Mouse (Mus musculus): ENCODE measurements around the gene Uba3.
A peak's percentile ranks its signal among the peaks of the same experiment; 100 is the strongest.

Uba3 gene

DNA sequence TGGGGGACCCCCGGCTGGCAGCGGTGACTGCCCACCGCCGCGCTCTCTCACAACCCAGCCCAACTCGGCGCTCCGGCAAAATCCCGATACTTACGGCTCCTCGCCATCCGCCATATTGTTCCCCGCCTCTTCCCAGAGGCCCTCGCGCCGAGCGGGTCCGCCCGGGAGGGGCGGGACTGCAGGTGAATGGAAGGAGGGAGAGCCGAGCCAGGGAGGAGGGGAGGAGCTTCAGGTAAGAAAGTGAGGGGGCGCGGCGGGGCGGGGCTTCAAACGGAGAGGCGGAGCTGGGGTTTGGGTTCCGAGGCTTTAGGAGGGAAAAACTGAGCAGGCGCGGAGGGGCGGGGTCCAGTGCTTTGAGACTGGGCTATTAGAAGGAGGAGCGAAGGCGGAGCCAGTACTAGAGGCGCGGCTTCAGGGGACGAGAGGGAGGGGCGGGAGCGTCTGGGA is at the start of gene Uba3:
Gene Uba3, minus strand, starts transcription at position 209 of the 447 bp plus-strand sequence.
- DNase-seq (ENCODE audit: low read depth, low spot score), result peak; percentile 97

DNA sequence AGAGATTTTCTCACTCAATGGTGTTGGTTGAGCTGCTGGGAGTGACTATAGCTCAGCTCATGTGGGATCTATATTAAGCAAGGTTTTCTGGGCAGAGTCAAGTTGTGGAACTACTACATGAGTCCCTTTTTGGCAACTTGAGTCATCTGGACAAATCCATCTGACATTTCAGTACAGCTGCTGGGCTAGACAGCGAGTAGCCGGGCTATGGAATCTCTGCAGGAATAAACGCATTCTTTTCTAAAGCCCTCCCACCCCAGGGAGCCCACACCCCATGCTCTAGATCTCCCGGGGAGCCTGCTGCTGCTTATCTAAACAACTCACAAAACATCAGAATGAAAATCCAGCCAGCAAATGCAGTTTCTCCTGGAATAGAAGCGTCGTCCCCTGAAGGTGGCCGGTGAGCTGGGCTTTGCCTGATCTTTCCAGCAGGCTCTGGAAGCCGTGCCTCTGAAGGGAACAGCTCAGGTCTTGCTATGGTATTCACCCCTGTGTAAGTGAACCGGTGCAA is 47.3 kb upstream of the Uba3 start, which contains the start of gene Lmod3:
Gene Lmod3, minus strand, starts transcription at position 49 of the 511 bp plus-strand sequence.
- DNase-seq (ENCODE audit: low read depth, low spot score), result peak; percentile 87

DNA sequence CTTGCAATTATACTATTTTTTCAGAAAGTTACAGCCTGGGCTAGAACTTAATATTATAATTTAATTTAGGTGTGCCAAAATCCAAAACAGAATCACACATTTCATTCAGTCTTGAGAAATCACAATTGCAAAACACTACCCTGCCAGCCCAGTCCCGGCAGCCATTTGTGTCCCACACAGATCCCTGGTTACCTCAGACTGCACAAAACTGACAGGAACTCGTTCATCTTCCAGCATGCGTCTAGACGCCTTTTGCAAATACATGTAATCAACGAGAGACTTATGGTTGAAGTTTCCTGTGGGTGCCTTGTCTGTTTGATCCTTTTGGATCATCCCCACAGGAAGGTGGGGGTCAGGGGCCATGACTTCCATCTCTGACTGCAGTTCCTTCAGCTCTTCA is 46.6 kb upstream of the Uba3 start:
- peak; percentile 13 for DNase-seq (ENCODE audit: low read depth, low spot score)

DNA sequence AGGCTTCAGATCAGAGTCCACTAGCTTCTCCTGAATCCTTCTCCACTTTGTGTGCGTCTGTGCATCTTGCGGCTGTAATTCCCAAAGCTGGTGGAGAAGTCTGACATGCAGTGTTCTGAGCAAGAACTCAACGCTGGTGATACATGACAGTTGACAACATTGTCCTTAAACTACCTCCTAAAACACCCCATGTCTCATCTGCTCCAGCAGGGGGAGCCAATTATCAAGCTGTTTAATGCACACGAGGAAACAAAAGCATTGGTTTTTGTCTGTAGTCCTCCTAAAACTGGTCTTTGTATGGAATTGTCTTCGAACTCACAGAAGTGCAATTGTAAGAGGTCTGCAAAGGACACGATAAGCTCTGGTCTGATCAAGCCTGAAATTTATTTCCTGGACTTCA is 45.5 kb upstream of the Uba3 start:
- DNase-seq (ENCODE audit: low read depth, low spot score), result peak; percentile 64

DNA sequence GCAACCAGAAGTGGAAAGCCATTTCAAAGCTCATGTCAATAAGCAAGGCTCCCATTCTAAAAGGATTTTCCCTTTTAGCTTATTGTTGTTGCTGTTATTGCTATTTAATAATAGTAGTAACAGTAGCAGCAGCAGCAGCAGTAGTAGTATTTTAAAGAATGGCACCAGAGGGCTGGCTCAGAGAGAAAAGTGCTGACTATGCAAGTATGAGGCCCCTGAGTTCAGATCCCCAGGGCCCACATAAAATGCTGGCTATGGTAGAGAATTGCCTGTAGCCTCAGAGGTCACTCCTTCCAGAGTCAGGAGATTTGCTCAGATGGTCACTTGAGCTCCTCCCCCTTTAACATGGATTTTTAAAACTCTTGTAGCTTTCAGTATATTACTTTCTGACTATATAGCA is 39.8 kb upstream of the Uba3 start:
- no peak for DNase-seq (ENCODE audit: low read depth, low spot score)

DNA sequence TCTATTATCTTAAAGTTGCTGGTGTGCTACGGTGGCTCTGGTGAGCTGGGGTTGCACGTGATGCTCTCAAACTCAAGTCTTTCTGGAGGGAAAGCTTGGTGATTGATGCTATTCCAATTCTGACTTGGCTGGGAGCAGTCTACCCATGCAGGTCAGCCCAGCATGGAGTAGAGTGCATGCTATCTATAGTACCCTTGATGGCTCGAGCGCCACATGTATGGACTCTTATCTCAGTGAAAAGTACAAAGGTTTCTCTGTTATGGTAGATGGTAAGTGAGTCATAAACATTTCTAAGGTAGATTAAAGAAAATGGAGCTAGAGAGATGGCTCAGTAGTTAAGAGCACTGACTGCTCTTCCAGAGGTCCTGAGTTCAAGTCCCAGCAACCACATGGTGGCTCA is 37.1 kb upstream of the Uba3 start:
- DNase-seq (ENCODE audit: low read depth, low spot score), result no peak

DNA sequence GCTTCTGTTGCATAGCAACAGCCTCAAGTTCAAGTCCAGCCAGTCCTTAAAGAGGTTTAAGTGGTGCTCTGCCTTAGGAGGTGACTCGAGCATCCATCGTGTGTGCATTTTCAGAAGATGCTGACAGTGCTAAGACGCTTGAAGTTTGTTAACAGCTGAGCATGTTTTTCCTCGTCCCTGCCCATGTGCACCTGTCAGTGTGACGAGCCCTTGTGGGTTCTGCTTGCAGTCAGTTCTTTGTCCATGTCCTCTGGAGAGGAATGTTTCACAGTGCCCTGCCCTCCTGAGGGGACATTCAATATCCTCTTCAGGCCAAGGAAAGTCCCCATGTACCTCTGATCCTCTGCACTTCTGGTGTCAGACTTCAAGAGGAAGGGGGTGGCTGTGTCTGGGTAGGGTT is 34.6 kb upstream of the Uba3 start:
- DNase-seq (ENCODE audit: low read depth, low spot score), result no peak

DNA sequence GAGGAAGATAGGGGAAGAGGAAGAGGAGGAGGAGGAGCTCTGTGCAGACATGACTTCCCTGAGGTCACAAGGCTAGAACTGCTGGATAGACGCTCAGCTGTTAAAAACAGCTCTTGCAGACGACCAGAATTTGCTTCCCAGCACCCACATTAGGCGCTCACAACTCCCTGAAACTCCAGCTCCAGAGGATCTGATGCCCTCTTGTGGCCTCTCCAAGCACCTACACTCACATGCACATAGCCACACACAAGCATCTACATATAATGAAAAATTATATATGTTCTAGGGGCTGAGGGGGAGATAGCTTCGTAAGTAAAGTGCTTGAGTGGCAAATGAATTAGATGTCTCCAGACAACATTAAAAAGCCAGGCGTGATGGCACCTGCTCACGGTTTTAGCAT is 33.9 kb upstream of the Uba3 start:
- DNase-seq (ENCODE audit: low read depth, low spot score), result no peak

DNA sequence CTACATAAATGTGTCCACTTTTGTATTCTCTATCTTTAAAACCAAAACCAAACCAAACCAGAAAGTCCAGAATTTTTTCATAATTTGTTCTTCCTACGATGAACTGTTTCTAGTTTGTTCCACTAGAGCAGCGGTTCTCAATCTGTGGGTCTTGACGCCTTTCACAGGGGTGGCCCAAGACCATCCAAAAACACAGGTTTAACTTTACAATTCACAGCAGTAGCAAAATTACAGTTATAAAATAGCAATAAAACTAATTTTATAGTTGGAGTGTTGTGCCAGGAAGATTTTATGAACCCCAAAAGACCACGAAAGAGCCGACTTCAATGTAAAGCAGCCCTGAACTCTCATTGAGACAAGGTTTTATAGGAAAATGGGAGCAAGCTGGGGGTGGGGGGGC is 30.6 kb upstream of the Uba3 start:
- DNase-seq (ENCODE audit: low read depth, low spot score), result no peak

DNA sequence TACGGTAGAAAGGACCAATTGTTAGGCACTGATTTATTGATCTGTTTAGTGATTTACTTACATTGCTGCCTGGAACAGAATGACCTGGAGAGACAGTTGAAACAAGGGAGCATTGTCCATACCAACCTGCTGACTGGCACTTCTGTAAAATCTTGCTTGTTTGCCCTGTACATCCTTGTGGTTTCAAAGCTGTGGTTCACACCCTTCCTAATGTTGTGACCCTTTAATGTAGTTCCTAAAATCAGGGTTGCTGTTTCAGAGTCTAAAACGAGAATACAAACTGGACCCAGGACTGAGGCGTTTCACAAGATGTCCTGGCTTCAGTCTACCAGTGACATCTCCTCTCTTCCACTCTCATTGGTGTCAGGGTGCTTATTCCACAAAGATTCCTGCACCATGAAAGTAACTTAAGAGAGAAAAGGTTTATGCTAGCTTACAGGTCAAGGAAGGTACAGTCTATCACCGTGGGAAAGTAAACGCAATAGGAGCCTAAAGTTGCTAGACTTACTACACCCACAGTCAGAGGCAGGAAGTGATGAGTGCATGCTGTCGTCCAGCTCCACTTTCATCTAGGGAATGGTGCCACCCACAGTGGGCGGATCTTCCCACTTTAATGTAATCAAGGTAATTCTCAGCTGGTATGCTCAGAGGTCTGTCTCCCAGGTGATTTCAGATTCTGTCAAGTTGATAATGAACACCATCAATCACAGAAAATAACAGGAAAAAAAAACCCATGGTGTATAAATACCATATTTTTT is 29.6 kb upstream of the Uba3 start:
- no peak for DNase-seq (ENCODE audit: low read depth, low spot score)

DNA sequence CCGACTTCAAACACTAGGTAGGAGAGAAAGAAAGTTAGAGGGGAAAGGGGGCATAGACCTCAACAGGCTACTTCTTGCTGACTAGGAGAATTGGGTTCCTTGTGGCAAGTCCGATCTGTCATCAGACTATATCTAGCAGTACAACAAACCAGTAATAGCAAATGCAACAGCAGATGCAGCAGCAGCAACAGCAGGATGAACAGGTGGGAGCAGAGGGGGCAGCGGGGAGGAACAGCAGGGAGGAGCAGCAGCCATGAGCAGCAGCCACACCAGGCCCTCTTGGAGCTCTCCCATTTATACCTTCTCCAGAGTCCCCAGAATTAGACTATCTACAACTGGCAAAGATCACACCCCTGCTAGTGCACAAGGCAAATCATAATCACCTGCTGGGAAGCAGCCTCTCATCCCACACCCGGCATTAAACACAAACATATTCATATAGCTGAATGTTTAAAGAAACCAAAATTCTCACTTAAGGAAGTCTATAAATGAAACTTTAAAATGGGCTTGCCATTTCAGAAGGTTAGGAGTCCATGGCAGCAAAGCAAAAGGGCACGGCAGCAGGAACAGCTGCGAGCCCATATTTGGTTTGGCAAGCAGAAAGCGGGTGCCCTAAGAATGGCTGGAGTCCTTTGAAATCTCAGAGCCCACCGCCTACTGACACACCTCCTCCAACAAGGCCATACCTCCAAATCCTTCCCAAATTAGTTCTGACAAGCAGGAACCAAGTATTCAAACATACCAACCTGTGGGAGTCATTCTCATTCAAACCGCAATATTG is 21.8 kb upstream of the Uba3 start:
- DNase-seq (ENCODE audit: low read depth, low spot score), result no peak

DNA sequence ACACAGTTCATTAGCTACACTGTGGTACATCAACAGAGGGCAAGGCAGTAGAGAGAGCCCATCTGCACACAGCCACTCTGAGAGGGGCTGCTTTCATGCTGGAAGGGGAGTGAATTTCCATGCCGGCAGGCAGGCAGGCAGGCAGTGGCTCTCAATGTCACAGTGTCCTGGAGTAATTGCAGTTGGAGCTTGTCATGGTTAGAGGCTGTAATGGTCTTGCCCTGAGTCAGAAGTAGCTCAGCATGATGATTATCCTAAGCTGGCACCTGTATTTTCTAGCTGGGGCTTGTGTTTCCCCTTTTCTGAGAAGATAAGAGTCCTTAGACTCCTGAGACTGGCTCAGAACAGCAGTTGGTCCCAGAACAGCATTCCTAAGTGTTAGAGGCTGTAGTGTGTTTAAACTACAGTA is 20.6 kb upstream of the Uba3 start:
- no peak for DNase-seq (ENCODE audit: low read depth, low spot score)

DNA sequence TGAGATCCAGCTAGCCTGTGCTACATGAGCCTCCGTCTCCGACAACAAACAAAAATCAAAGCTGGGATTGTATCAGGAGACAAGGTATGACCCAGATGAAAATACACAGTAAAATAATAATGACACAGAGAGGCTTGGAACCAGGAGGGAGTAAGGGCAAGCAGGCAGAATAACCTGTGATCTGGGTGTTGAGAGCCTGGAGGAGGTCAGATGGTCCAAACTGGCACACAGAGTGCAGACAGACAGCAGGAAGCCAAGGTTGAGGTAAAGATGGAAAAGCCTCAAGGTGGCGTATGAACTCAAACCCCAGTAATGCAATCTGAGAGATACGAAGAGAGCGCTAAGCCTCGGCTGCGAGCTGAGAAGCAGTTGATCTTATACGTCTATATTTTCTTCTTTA is 19.1 kb upstream of the Uba3 start:
- no peak for DNase-seq (ENCODE audit: low read depth, low spot score)

DNA sequence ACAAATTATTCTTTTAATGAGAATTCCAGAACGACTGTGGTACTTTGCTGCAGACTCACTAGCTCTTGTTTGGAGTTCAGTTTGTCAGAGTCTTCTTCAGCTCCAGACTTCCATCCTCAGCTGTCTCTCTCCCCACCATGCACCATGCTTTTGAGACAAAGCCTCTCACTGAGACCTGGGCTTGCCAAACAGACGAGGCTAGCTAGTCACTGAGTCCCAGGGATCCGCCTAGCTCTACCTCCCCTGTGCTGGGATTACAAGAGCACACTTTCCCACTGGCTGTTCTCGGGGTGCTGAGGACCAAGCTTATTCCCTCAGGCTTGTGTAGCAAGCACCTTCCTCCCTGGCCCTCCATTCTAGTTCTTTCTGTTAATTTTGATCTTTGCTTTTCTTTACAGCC is 18.1 kb upstream of the Uba3 start:
- DNase-seq (ENCODE audit: low read depth, low spot score), result no peak

DNA sequence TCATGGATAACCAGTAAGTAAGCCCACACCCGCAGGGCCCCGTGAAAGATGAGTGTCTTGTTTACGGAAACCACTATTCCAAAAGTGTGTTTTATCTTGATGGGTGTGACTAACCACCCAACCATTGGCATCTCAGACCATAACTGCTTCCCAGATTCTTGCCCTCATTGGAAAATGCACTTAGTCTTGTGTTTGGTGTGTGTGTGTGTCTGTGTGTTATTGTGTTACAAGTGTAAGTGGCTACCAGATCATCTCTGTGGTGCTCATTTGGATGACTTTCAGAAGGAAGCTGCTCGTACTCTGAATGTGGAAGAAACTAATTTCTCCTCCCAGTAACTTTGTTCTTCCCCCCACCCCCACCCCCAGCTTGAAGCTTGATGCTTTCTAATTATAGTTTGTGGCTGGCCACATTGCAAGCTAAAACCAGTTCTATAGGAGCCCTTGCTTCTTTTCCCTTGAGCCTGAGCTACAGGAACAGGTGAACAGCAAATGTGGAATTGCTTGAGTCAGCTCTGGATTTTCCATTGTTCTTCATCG is 17.6 kb upstream of the Uba3 start:
- no peak for DNase-seq (ENCODE audit: low read depth, low spot score)

DNA sequence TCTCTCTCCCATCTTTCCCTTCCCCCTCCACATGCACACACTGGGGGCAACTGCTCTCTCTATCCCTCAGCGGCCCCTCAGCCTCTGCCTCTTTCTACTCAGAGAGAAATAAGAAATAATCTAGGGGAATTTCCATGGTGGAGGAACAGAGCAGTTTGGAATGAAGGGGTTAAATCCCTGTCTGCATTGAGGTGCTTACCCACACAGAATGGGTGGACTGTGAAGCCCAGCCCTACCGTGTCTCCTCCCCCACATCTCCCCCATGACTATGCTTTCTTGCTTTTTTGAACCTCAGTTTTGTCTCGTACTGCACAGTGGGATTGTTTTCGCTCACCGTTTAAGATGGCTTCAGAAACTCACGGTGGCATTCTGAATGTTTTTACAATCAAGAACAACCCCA is 16.9 kb upstream of the Uba3 start:
- no peak for DNase-seq (ENCODE audit: low read depth, low spot score)

DNA sequence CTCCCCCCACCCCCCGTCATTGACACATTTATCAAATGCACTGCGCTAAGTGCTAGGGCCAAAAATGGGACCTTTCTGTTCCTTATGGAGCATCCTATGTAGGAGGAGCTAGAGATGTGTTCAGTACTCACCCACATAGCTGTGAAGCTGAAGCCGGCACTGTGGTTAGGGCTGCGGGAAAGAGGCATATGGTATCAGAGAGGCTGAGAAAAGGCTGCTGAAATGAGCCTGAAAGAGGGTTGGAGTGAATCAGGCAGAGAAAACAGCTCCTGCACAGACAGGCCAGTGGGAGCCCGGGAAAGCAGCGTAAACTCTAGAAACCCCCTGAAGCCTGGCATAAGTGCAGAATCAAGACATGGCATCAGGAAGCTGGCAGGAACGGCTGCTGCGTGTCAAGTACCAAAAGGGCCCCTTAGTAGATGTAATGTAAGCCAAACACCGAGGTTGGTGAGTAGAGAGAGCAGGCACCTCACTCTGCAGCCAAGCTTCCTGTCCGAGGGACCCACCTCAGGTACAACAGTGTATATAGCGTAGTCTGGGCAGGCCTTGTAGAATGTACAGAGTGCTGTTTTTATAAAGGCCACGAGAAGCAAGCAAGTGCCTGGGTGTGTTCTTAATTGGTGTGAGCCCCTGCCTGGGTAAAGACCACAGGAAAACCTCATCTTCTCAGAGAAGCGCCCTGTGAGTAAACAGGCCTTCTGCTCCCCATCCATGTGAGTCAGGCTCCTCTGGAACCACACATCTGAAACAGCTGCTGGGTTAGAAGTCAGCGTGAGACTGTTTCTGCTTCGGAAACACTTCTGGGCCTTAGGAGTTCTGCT is 16.0 kb upstream of the Uba3 start:
- no peak for DNase-seq (ENCODE audit: low read depth, low spot score)

DNA sequence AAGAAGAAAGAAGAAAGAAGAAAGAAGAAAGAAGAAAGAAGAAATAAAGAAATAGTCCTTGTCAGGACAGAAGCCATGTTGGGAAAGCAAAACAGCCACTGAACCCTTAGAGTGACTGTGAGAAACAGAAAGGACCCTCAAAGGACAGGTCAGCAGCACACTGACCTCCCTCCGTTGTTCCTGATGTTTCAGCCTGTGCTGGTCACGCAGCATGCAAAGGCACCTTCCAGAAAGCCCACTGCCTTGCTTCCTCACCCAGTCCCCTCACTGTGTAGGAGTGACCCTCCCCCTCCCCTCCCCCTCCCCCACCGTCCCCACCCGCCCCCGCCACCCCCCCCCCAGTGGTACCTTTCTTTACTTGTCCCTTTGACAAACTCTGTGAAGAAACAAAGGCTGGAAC is 15.2 kb upstream of the Uba3 start:
- DNase-seq (ENCODE audit: low read depth, low spot score), result no peak

DNA sequence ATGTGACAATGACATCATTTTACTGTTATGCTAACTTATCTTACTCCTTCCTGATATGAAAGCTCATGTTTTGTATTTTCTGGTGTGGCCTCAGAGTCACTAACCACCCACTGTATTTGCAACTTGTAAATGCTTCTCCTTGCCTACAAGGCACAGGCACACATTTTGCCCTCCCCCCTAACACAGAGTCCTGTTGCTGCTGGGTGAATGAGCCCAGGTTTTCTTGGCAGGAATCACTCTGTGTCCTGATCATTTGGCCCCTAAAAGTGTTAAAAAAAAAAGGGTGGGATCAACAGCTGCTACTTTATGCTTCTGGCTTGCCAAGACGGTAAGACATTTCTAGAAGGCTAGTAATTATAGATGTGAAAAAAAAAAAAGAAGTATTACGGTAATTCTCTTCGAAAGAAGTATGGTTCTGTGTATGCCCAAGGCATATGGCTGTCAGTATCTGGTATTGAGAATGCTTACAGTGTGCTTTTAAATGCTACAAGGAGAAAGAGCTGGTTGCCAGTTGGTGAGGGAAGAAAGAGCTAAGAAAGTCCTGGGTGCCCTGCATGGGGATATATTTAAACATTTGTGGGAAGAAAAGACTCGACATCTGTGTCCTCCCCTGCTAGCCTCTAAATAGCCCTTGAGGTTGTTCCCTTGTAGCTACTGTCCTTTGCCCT is 10.8 kb upstream of the Uba3 start:
- peak; percentile 60 for DNase-seq (ENCODE audit: low read depth, low spot score)

DNA sequence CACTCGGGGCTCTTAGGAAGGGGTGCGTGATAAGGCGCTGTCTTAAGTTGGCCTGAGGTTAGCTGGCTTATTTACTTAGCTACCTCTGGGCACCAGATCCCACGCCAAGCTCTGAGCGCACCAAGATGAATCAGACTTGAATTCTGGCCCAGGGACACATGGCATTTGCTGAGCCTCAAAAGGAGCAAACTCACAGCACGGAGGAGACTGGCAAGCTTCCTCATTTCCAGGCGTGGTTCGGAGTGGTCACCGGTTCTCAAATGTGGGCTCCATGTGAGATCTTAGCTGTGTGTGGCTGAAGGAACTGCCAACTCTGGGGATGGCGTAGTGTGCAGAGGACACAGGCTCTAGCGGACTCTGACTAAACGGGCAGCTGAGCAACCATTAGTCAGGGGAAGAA is 6.5 kb upstream of the Uba3 start:
- DNase-seq (ENCODE audit: low read depth, low spot score), result peak; percentile 87

DNA sequence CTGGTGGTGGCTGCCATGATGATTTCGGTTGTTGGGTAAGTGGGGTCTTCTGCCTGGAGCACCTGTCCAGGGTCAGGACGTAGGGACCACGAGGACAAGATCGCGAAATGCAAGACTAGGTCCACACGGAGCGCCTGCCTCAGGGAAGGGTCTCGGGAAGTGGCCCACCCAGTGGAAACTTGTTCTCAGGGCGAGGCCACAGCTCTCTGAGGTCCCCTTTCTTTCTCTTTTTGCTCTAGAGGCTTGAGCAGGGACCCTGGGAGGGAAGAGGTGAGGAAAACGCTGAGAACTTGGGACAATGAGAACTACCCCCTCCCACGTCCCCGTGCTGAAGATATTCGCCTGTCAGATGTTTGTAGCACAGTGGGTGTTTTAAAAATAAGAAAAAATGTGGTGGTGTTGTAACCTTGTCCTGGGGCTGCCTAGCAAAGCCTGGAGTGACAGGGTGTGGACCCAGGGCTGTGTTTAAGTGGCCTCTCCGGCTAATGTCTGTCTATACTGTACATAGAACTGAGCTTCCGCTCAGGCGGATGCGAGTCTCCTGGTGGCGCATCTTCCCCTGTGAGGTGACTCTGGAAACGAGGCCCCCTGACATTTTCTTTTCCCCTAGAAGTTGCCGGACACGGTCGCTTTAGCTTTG is 5.6 kb upstream of the Uba3 start:
- no peak for DNase-seq (ENCODE audit: low read depth, low spot score)

Data from skeletal muscle tissue, adult 2 months (tissue).